Mouse (Mus musculus) regulatory T cell (primary cell): ENCODE data around the gene Etl4.
"Not testable (repeated sequence)": the region's sequence is repeated elsewhere in the genome, so short reads cannot be mapped to it uniquely, and the experiment has no call there.

Experiments used
- in situ Hi-C: fragments of 300-600 bp; cut with MboI, MseI; formaldehyde crosslinking; loops from one replicate; pipeline ENCODE4 v1.15.1; 2025; ENCODE audit warnings: high pct_unique_total_duplicates

Etl4 gene

DNA sequence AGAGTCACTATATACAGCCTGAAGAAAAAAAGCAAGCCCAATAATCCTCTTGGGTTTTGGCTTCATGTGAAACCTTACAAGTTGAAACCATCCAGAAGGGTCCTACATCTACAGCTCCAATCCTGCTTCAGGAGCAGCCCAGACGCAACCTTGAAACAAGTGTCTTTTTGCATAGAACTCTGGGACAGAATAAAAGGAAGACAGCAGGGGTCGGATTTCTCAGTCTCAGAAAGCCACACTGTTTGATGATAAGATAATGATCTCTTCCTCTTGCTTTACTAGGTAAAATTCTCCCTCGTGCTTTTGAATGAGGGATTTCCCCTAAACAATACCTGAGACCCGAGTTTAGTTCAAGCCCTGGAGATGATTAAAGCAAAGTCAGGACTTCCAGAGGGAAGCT, 385.0 kb downstream of the Etl4 start:
- in situ Hi-C loops = no loop called here

DNA sequence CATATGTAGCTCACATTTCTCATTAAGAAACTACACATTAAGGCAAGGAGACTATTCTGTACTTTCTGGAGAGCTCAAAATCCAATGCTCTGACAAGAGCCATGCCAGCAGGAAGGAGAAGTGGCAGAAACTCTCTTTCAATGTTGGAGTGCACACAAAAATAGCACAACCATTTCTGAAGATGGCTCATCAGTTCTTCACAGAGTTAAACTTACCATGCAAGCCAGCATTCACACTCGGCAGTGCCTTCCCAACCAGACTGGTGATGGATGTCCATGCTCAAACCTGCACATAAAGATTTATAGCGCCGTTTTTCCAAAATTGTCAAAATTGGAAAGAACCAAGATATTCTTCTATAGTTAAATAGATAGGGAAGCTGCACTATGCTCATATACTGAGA, 392.9 kb downstream of the Etl4 start:
- in situ Hi-C loops = no loop called here

DNA sequence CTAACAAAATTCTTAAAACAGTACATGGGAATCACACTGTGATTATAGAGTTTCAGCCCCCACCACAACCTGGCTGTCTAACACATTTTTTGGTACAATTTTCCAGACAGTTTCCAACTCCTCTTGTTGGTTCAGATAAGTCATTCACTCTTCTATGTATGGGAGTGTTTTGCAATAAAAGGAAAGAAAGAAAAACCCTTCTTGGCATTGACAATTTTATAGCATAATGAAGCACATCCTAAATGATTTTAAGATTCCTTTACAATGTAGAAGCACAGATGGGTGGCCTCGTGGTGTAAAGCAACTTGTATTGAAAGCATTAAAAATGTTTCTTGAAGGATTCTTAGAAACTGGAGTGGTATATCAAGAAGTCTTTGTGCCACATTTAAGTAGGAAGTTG, 415.4 kb downstream of the Etl4 start:
- in situ Hi-C loops = no loop called here

DNA sequence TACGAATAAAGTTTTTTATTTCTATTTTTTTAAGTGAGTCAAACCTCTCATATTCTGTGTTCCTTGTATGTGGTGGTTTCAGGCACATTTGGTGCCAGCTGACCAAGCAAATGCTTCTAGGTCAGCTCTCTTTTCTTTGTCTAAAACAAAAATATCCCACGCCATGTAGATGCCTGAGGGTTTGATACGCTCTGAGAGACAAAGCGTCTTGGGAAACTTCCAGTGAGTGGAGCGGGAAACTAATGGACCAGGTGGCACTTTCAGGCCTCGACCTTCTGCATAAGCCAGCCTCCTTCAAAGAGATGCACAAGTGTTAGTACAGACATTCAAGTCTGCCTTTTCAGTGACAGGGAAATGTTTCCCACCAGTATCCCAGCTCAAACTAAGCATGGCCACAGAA, 426.6 kb downstream of the Etl4 start:
- in situ Hi-C loops = no loop called here

DNA sequence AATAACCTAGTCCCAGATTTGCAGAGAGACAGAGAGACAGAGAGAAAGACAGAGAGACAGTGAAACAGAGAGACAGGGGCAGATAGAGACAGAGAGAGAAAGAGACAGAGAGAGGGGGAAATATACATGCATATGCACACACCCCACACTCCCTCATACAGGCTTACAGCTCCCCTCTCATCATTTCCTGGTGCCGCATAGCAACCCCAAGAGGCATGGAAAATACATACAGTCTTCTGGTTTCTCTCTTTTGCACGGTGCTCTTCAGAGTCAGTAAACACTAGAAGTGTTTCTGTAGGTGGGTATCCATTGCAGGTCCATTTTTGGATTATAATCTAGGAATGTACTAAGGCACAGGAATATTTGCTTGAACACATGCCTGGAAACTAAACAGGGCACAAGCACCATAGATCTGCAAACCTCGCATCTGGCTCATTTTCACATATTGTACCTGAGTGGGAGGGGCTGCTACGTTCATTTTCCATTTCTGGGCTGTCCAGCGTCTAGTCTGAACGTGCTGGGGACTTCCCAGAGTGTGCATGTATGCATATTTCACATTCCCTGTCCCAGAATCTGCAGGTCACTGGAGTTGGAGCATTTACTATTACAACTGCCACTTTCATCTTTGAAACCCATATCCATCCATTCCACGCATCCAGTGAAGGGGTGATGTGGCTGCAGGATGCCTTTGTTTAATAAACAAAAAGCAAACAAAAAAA, 429.6 kb downstream of the Etl4 start:
- in situ Hi-C loops = no loop called here

DNA sequence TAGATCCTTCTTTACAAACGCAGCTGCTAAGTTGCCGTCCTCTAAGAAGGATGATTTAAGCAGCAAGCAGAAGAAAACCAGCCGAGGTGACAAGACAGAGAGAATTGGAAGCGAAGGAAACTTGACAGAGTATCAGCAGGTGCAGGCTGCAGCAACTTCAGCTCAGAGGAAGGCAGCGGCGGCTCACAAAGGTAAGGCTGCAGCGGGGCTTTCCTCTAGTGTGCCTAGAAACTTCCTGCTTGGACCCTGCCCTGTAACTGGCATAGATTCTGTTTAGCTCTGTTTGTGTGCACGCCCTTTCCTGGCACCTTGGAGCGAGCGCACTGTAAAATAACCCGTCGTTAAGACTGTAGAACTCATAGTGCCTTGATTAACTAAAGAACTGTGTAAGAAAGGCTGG, 430.3 kb downstream of the Etl4 start:
- in situ Hi-C loops = no loop called here

DNA sequence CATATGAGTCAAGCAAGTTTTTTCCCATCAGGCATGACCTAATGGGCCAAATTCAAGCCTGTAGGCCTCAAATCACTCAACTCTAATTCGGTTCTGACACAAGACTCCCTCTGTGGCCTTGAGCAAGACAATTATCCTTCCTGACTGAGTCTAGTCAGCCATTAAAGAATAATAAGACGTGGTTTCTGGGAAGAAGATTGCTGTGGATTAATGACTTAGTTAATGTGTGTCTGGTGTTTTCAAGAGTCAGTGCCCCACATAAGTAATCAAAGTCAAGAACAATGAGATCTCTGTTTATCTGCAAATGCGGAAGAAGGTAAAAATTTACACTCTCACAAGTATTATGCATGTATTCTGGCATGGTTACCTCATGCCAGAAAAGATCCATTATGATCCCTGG, 437.3 kb downstream of the Etl4 start:
- in situ Hi-C loops = loop anchor here (5.0 kb wide), 1 partner anchor 60 kb away; no protein-coding TSS in a partner anchor

DNA sequence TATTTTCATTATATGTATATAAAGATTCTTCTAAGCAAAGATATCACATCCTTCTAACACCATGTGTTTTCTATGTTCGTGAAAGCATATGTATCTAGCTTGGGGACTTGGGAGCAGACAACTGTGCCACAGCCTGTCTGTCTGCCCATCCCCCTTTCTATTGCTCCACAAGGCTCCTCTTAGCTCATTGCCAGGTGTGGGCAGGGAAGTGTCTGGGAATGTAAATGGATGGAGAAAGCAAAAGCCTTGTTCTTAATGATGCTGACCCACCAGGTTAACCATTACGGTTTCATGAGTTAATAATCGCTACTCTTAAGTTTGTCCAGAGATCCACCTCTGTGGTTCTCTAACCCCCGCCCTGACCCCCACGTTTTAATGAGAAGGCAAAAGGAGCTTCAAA, 439.7 kb downstream of the Etl4 start:
- in situ Hi-C loops = loop anchor here (5.0 kb wide), 1 partner anchor 58 kb away; no protein-coding TSS in a partner anchor

DNA sequence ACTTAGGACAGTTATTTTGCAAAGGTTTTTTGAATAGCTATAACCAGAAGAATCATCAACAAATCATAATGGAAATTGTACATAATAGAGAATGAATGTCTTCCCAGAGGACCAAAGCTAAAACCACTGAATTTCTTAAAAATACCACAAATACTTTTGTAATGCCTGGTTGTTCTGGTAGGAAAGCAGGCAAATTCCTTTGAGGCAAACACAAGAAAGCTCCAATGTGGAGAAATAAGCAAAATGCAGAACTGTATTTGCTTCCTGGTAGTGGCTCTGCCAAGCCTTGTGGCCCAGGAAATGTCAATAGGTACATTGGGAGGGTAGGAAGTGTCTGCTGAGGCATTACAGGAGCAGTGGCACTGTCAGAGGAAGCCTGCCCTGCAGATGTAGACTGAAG, 443.2 kb downstream of the Etl4 start:
- in situ Hi-C loops = no loop called here

DNA sequence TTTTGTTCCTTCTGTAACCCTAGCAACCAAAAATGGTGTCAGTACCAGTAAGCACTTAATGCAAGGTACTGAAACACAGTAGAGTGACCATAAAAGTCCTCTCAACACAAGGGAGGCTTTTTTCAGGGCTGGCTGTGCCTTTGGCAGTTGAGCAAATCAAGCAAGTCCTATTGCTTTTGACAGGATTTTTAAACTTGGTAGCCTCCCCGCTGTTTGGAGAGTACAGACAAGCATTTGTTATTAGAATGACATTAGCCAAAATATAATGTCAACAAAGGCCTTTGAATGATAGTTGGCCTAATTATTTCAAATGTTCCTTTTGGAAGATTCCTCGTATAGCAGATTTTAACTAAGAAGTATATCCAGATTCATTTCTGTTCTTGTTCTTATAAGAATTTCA, 467.4 kb downstream of the Etl4 start:
- in situ Hi-C loops = no loop called here

DNA sequence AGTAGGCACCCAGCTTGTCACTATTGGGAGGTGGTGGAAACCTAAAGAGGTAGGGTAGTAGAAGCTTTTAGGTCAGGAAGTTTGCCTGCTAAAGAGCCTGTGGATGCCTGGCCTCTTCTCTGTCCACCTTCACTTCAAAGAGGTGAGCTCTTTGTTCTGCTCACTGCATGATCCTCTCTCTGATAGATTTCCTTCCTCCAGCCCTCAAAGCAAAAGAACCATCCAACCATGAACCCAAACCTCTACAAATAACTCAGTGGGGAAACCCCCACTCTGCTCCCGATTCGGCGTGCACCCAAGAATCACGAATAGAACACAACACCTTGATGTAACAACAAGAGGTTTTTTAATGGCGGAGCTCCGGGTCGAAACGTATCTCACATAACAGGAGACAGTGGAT, 471.3 kb downstream of the Etl4 start:
- in situ Hi-C loops = not testable (repeated sequence)

DNA sequence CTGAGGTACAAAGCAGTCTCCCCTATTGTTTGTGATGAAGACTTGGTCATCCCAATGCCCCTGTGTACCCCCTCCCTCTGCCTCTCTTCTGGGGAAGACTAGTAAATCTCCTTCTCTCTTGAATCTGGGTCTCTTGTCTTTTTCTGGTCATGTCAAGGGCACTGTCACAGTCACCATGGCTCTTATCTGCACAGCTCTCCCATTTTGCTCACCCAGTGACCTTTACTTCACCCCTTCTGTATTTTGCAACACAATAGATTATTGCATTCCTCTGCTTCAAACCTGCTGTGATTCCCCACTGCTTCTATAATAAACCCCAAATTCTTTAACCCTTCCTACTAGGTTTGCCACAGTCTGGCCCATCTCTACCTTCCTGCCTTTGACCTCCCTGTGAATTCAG, 484.5 kb downstream of the Etl4 start:
- in situ Hi-C loops = no loop called here

DNA sequence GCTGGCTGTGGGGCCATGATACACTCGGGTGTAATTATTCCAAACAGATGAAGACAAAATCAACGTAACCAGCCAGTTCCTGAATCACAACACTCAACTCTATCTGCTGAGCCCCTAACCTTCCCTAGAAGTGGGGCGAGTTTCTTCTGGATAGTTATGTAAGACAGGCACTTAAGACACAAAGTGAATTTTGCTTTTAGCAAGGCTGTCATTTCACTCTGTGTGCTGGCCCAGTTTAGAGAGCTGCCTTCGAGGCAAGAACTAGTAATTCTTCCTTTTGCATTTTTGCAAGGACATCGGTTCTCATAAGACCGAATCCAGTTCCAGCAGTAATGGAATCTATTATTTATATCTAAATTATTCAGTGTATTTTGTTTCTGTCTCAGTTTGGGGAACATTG, 487.4 kb downstream of the Etl4 start:
- in situ Hi-C loops = no loop called here

DNA sequence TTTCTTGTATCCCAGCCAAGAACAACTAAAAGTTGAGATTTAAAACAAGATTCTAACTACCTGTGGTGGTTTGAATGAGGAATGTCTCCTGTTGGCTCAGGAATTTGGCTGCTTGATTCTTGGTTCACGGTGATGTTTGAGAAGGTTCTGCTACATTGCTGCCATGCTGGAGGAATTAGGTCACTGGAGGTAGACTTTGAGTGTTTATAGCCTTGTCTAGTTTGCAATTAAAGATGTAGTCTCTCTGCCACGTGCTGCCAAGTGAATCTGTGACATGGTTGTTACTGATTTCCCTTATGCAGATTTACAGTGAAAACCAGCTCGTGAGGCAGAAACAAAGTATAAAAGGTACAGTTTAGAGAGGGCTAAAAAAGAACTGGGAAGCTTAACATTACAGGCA, 491.0 kb downstream of the Etl4 start:
- in situ Hi-C loops = no loop called here

DNA sequence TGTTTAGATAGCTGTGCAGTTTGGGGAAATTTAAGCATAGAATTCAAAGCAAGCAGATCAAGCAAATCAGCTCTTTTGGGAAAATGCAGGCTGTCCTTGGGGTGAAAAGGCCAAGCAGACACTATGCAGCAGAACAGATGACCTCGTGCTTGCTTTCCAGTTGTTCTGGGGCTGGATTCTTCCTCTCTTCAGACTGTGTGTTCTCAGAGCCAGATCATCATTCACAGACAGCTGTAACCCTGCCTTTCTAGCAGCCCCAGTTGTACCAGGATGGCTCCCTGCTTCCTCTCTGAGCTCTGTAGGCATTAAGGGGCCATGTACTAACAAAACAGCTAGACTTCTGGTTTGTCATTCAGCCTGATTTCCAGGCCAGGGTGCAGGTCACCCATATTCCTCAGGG, 494.8 kb downstream of the Etl4 start:
- in situ Hi-C loops = no loop called here

DNA sequence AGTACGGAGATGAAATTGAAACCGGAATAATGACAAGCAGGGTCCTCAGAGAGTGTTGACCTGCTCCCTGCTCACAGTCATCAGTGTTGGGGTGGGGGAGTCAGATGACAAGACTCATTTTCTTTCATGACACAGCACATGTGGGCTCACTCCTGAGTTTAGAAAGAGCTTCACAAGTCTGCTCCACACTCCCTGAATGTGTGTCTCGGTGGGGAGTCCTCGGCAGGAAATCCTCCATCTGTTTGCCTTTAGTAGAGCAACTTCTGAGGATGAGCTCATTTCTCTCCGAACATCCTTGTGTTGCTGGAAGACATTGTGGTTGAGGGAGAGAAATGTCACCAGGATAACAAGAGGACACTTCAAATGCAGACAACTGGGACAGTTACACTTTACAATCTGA, 497.5 kb downstream of the Etl4 start:
- in situ Hi-C loops = loop anchor here (5.0 kb wide), 1 partner anchor 60 kb away; no protein-coding TSS in a partner anchor

DNA sequence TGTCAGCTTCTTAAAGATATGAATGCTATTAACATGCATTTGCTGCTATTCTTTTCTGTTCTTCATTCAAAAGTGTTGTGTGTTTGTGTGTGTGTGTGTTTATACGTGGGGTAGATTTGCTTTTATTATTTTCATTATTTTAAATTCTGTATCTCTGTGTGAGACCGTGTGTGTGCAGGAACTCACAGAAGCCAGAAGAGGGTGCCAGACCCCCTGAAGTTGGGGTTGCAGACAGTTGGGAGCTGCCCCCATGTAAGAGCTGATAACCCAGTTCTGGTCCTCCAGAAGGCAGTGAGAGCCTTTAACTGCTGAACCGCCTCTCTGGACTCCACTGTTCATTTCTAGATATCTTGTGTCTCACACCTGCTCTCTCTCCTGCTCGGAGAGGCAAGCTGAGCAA, 505.3 kb downstream of the Etl4 start:
- in situ Hi-C loops = no loop called here

DNA sequence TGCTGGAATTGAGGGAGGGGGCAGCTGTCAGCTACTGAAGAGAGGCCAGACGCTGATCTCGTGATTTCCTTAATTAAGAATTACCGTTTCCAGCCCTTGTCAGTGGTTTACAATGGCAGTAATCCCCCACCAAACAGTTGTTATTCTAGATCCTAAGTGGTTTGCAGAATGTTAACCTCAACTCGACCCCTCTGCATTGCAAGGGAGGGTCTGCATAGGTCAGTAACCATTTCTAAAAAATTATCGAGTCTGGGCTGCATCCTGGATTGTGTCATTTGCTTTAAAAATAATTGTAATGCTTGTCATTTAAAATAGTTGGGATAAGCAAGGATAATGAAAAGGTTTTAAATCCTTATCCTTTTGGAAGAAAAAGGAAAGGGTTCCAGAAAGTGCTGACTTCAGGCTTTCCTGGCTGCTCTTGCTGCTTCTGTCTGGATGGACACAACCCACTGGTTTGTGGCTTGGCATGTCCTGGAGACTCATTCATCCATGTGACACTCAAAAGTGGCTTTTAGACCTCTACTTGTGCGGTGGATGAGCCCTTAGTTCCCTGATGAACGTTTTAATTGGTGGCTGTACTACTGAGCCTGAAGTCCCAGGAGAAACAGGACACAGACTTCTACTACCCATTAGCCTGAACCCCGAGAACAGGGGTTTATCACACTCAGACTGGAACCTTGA, 507.5 kb downstream of the Etl4 start:
- in situ Hi-C loops = no loop called here

DNA sequence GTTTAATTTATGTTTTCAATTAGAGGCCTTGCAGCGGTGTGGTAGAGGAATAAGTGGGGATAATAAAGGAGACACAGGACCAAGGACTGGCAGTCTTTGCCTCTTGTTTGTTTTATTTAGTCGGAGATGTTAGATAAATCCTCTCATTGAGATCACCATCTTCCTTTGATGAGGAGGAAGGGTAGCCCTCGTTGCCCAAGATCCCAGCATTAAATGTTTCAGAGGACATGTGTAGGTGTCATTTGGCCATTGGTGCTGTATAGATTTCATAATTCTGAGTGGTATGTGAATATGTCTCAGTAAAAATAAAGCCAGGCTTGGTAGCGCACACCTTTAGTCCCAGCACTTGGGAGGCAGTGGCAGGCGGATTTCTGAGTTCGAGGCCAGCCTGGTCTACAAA, 508.4 kb downstream of the Etl4 start:
- in situ Hi-C loops = no loop called here

DNA sequence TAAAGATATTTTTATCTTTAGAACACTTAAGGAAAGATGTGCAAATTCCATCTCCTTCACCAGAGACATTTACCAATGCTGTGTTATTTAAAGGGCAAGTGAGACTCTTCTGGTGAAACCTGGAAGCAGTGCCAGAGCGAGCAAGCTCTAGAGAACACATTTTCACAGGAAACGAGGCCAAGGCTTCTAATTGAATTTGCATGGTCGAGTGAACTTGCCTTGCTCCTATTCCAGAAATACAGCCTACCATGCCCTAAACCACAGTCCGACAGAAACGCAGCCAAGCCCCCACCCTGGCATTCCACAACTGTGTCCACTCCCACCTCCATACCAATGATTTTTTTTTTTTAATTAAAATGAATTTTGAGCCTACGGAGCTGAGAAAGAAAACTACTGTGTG, 510.4 kb downstream of the Etl4 start:
- in situ Hi-C loops = no loop called here

DNA sequence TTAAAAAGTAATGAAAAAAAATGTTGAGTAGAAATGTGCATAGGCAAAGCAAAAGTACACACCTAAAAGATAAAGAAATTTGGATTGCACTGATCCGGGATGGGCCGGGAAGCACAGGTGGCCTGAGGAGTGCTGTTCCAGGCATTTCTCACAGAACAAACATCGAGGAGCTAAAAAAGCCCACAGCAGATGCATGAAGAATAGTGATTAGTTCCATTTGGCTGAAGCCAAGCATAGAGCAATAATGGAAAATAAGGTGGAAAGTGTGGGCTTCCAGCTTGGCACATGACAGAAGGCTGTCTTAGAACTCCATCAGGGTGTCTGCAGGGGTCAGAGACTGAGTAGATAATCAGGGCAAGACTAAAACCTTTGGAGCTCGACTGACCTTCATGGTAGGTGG, 512.7 kb downstream of the Etl4 start:
- in situ Hi-C loops = no loop called here

DNA sequence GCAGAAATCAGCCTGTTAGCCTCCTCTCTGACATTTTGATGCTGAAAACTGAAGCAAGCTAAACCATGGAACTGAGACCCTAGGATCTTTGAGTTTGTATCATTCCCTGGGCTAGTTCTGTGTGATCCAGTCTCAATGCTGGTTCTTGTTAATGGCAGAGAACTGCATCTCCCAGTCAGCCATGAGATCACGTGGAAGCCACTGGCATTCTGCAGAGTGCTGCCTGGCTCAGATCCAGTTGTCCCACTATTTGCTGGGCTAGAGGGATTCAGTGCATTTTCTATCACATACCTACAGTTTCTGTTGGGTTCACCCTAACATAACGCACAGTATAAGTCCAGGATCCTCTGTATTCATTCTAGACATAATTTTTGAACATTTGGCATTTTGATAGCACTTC, 524.1 kb downstream of the Etl4 start:
- in situ Hi-C loops = no loop called here

DNA sequence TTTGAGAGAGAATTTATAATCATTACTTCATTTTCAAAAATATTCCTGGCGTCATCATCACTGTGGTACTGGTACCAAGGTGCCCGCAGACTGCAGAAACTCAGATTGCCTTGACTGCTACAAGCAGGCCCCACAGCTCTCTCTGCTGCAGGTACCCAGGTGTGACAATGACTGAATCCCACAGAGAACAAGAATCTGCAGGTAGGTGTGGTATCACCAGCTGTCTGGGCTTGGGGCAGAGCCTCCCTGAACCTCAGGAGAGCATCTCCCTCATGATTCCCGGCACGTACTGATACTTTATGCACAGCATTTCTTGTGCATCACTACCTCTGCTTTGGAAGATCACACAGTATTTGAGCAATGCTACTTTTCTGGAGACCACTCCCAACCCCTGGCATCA, 526.0 kb downstream of the Etl4 start:
- in situ Hi-C loops = no loop called here
